Mouse (Mus musculus) kidney, embryonic 15.5 days (tissue): ENCODE measurements at regions not wholly inside any gene's neighbourhood (a gene's known extent, or its start where the extent isn't known, plus 50 kb on each side); places are given as distances from the start of the nearest gene placed in this dataset.
"Not testable (repeated sequence)": the region's sequence is repeated elsewhere in the genome, so short reads cannot be mapped to it uniquely, and the experiment has no call there.

Experiments used
- ATAC-seq: fragments of 200-750 bp; cut with Nextera tagmentation; replicated peaks from 2 replicates; pipeline ENCODE4 v1.8.0; 2017; ENCODE audit warnings: moderate TSS enrichment; ENCODE audit not compliant: low FRiP score
- H3K27ac ChIP-seq: fragments of 300-500 bp; sonication (generic); 2 replicates; pipeline ENCODE4 v1.5.1; 2015; ENCODE audit warnings: mild to moderate bottlenecking, inconsistent platforms
- H3K27me3 ChIP-seq: fragments of 300-500 bp; sonication (generic); 2 replicates; pipeline ENCODE4 v1.6.1; 2015; ENCODE audit warnings: inconsistent platforms
- H3K36me3 ChIP-seq: fragments of 300-500 bp; sonication (generic); 2 replicates; pipeline ENCODE4 v1.6.1; 2015; ENCODE audit warnings: inconsistent platforms
- H3K4me1 ChIP-seq: fragments of 300-500 bp; sonication (generic); 2 replicates; pipeline ENCODE4 v1.6.1; 2015; ENCODE audit warnings: inconsistent platforms
- H3K4me2 ChIP-seq: fragments of 300-500 bp; sonication (generic); 2 replicates; pipeline ENCODE4 v1.6.1; 2015; ENCODE audit warnings: moderate library complexity, mild to moderate bottlenecking, inconsistent platforms
- H3K4me3 ChIP-seq: fragments of 300-500 bp; sonication (generic); replicated peaks from 2 replicates; pipeline ENCODE4 v1.5.1; 2015; ENCODE audit warnings: mild to moderate bottlenecking, inconsistent platforms
- H3K9ac ChIP-seq: fragments of 300-500 bp; sonication (generic); 2 replicates; pipeline ENCODE4 v1.6.1; 2015; ENCODE audit warnings: mild to moderate bottlenecking, inconsistent platforms
- H3K9me3 ChIP-seq: fragments of 300-500 bp; sonication (generic); replicated peaks from 2 replicates; pipeline ENCODE4 v1.6.1; 2016; ENCODE audit warnings: inconsistent platforms
- WGBS: fragments of 180-500 bp; shearing (Covaris S2); methylation state at CpG from one replicate; pipeline ENCODE4 v1.1.7; 2015; ENCODE audit warnings: mixed read lengths; 5-methylcytosine and 5-hydroxymethylcytosine counted together

- 77% methylated on average over 6 of the region's 6 CpGs for WGBS
- no peak overlapping the region for H3K27ac ChIP-seq
Measured at GRCm38 (mm10) chr15:90808236-90808635, 129.0 kb upstream of the Cpne8 start.

GRCm38 (mm10) chr15:90798056-90798455 lies 118.8 kb upstream of the Cpne8 start:
- Histone ChIP-seq H3K27ac (no peak overlapping the region), H3K4me2 (no peak overlapping the region), H3K9me3 (no peaks in the 10 kb centered on the region), H3K4me1 (no peaks in the 10 kb centered on the region), H3K4me3 (no peak overlapping the region), H3K27me3 (no peaks in the 10 kb centered on the region), H3K36me3 (no peaks in the 10 kb centered on the region), H3K9ac (no peak overlapping the region)
- ATAC-seq: no peak
- 76% methylated on average over 7 of the region's 8 CpGs for WGBS

More at GRCm38 (mm10) chr15:90808236-90808635, 129.0 kb upstream of the Cpne8 start:
- Histone ChIP-seq H3K4me2 (no peak overlapping the region), H3K9ac (no peak overlapping the region), H3K4me1 (peaks cover 9% of the 10 kb centered on the region; the same call in 1 of the 2 replicates), H3K27me3 (no peaks in the 10 kb centered on the region), H3K36me3 (no peaks in the 10 kb centered on the region), H3K4me3 (no peak overlapping the region), H3K9me3 (no peaks in the 10 kb centered on the region)
- no peak for ATAC-seq

GRCm38 (mm10) chr15:90789941-90790340 lies 110.7 kb upstream of the Cpne8 start:
- Histone ChIP-seq H3K9ac (no peak overlapping the region), H3K9me3 (no peaks in the 10 kb centered on the region), H3K4me1 (no peaks in the 10 kb centered on the region), H3K36me3 (no peaks in the 10 kb centered on the region), H3K4me2 (no peak overlapping the region), H3K27me3 (no peaks in the 10 kb centered on the region), H3K27ac (no peak overlapping the region), H3K4me3 (no peak overlapping the region)
- 71% methylated on average over 5 of the region's 5 CpGs for WGBS
- no peak for ATAC-seq

GRCm38 (mm10) chr15:90784741-90785140 lies 105.5 kb upstream of the Cpne8 start:
- no peak for ATAC-seq
- H3K4me1 ChIP-seq: no peaks in the 10 kb centered on the region
- no peak overlapping the region for H3K9ac ChIP-seq
- H3K9me3 ChIP-seq: no peaks in the 10 kb centered on the region
- H3K27ac ChIP-seq: no peak overlapping the region
- no peaks in the 10 kb centered on the region for H3K27me3 ChIP-seq
- no peaks in the 10 kb centered on the region for H3K36me3 ChIP-seq
- no peak overlapping the region for H3K4me3 ChIP-seq
- 94% methylated on average over 5 of the region's 5 CpGs for WGBS
- no peak overlapping the region for H3K4me2 ChIP-seq

GRCm38 (mm10) chr15:90767521-90767920 lies 88.3 kb upstream of the Cpne8 start:
- no peaks in the 10 kb centered on the region for H3K4me1 ChIP-seq

GRCm38 (mm10) chr15:90764501-90764900 lies 85.3 kb upstream of the Cpne8 start:
- not testable (repeated sequence) for ATAC-seq, H3K27me3 ChIP-seq, H3K4me1 ChIP-seq, H3K36me3 ChIP-seq, H3K9me3 ChIP-seq, H3K9ac ChIP-seq, H3K4me3 ChIP-seq, H3K4me2 ChIP-seq, H3K27ac ChIP-seq
- 96% methylated on average over 8 of the region's 17 CpGs for WGBS

More at GRCm38 (mm10) chr15:90767521-90767920, 88.3 kb upstream of the Cpne8 start:
- H3K9me3 ChIP-seq: no peaks in the 10 kb centered on the region
- ATAC-seq: no peak
- H3K27ac ChIP-seq: no peak overlapping the region
- no peaks in the 10 kb centered on the region for H3K27me3 ChIP-seq
- no peaks in the 10 kb centered on the region for H3K36me3 ChIP-seq
- no peak overlapping the region for H3K4me2 ChIP-seq
- no peak overlapping the region for H3K9ac ChIP-seq
- no peak overlapping the region for H3K4me3 ChIP-seq
- 38% methylated on average over 5 of the region's 5 CpGs for WGBS

GRCm38 (mm10) chr15:90733891-90734290 lies 54.7 kb upstream of the Cpne8 start:
- H3K27ac ChIP-seq: no peak overlapping the region
- no peaks in the 10 kb centered on the region for H3K36me3 ChIP-seq
- no peaks in the 10 kb centered on the region for H3K4me1 ChIP-seq
- H3K27me3 ChIP-seq: no peaks in the 10 kb centered on the region
- H3K9ac ChIP-seq: no peak overlapping the region
- 65% methylated on average over 7 of the region's 7 CpGs for WGBS
- H3K4me3 ChIP-seq: no peak overlapping the region
- no peak for ATAC-seq
- no peaks in the 10 kb centered on the region for H3K9me3 ChIP-seq
- H3K4me2 ChIP-seq: no peak overlapping the region
